Mouse (Mus musculus): Measurements from ENCODE around the gene Npas1. TPM values are rescaled to one million over a fixed set of nuclear protein-coding genes. Genes with fewer than 3 reads are reported as not detected.

The Npas1 gene
- polyA plus RNA-seq (2017; shearing (Covaris generic)): under 1 TPM; 0.21 to 0.38 TPM

DNA sequence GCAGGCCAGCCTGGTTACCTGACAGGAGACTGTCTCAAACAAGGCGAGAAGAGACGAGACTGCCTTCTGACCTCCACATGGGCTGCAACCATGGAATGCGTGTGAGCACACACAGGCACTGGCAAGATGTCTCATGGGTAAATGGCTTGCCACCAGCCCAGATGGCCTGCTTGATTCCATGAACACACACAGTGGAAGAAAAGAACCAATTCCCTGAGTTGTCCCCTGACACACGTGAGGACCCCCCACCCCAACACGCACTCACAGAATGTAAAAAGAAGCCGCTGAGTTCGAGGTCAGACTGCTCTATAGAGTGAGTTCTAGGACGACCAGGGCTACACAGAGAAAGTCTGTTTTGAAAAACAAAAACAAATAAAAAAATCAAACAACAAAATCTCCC is at the start of gene Npas1:
Gene Npas1 (minus strand): TSS at position 101 of the 400 bp plus-strand sequence.

DNA sequence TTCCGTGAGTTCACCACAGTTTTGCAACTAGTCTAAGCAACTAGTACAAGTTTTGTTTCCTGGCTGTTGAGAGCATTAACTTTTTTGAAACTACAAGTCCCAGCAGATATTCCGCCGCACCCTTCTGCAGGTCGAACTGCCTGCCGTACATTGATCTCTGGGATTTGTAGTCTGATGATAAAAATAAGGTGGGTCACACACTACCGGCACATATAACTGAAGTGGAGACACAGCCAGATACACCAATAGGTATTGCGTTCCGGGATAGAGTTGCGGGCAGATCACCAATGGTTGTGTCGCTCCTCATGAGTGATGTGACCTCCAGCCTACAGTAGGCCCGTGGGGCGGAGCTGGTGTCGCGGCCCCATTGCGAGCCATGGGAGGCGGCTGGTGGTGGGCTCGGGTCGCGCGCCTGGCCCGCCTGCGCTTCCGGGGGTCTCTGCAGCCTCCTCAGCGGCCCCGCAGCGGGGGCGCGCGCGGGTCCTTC is 24.9 kb downstream of the Npas1 start, which contains the start of gene Tmem160:
Gene Tmem160 (plus strand): TSS at position 193 of the 487 bp plus-strand sequence.

Other genes starting within 250 kb of the Npas1 start
- gene C5ar2, start 233.6 kb downstream of the Npas1 start, polyA plus RNA-seq (2017; shearing (Covaris generic)): under 1 TPM in 1 of 2 experiments, not detected in 1; 0.37 TPM
- 1 to 10 TPM in 1 of 2 experiments, under 1 TPM in 1; 0.17 to 1.1 TPM for gene C5ar1, start 218.2 kb downstream of the Npas1 start, polyA plus RNA-seq (2017; shearing (Covaris generic))
- 1 to 10 TPM; 5.6 to 5.7 TPM for gene Inafm1, start 204.1 kb downstream of the Npas1 start, polyA plus RNA-seq (2017; shearing (Covaris generic))
- gene Ccdc9, start 190.9 kb downstream of the Npas1 start, polyA plus RNA-seq (2017; shearing (Covaris generic)): 10 to 100 TPM; 43.3 to 51.9 TPM
- gene Bbc3, start 169.3 kb downstream of the Npas1 start, polyA plus RNA-seq (2017; shearing (Covaris generic)): 10 to 100 TPM; 21.9 to 35.8 TPM
- 100 to 1,000 TPM; 134 to 161 TPM for gene Sae1, start 89.9 kb downstream of the Npas1 start, polyA plus RNA-seq (2017; shearing (Covaris generic))
- 10 to 100 TPM; 17.1 to 24.1 TPM for gene Zc3h4, start 76.8 kb downstream of the Npas1 start, polyA plus RNA-seq (2017; shearing (Covaris generic))
- 100 to 1,000 TPM; 151 to 193 TPM for gene Tmem160, start 24.9 kb downstream of the Npas1 start, polyA plus RNA-seq (2017; shearing (Covaris generic))
- gene Arhgap35, start 137.3 kb upstream of the Npas1 start, polyA plus RNA-seq (2017; shearing (Covaris generic)): 1 to 10 TPM; 4.0 to 4.2 TPM
- under 1 TPM; 0.68 to 0.79 TPM for gene Ceacam15, start 198.0 kb upstream of the Npas1 start, polyA plus RNA-seq (2017; shearing (Covaris generic))
- gene Ceacam9, start 244.2 kb upstream of the Npas1 start, polyA plus RNA-seq (2017; shearing (Covaris generic)): not detected